Mouse (Mus musculus) intestine, postnatal 0 days (tissue): Measurements from ENCODE around the gene Btbd6. TPM values are rescaled to one million over a fixed set of nuclear protein-coding genes. Genes with fewer than 3 reads are reported as not detected.
A peak's percentile ranks its signal among the peaks of the same experiment; 100 is the strongest.

ENCODE experiments used
- ATAC-seq: fragments of 200-750 bp; cut with Nextera tagmentation; 2 replicates; pipeline ENCODE4 v1.8.0; 2017; ENCODE audit warnings: mild to moderate bottlenecking, moderate TSS enrichment, moderate library complexity
- H3K27ac ChIP-seq: fragments of 300-500 bp; sonication (generic); 2 replicates; pipeline ENCODE4 v1.5.1; 2014; ENCODE audit warnings: mild to moderate bottlenecking, low read depth, low read length, moderate library complexity
- H3K27me3 ChIP-seq: fragments of 300-500 bp; sonication (generic); replicated peaks from 2 replicates; pipeline ENCODE4 v1.6.1; 2014; ENCODE audit warnings: low read length, mixed read lengths; ENCODE audit not compliant: control insufficient read depth, insufficient read depth
- H3K36me3 ChIP-seq: fragments of 300-500 bp; sonication (generic); 2 replicates; pipeline ENCODE4 v1.6.1; 2014; ENCODE audit warnings: mild to moderate bottlenecking, moderate library complexity; ENCODE audit not compliant: control insufficient read depth, insufficient read depth
- H3K4me1 ChIP-seq: fragments of 300-500 bp; sonication (generic); replicated peaks from 2 replicates; pipeline ENCODE4 v1.6.1; 2014; ENCODE audit warnings: antibody characterized with exemption, low read length, mixed read lengths; ENCODE audit not compliant: control insufficient read depth, insufficient read depth
- H3K4me2 ChIP-seq: fragments of 300-500 bp; sonication (generic); replicated peaks from 2 replicates; pipeline ENCODE4 v1.6.1; 2014; ENCODE audit warnings: low read depth, mild to moderate bottlenecking, moderate library complexity
- H3K4me3 ChIP-seq: fragments of 300-500 bp; sonication (generic); 2 replicates; pipeline ENCODE4 v1.5.1; 2014; ENCODE audit warnings: low read depth, low read length
- H3K9ac ChIP-seq: fragments of 300-500 bp; sonication (generic); 2 replicates; pipeline ENCODE4 v1.6.1; 2014; ENCODE audit warnings: mild to moderate bottlenecking, low read depth, low read length
- H3K9me3 ChIP-seq: fragments of 300-500 bp; sonication (generic); 2 replicates; pipeline ENCODE4 v1.6.1; 2016; ENCODE audit warnings: mixed run types; ENCODE audit not compliant: control insufficient read depth
- CTCF ChIP-seq: sonication (generic); IDR thresholded peaks from 2 replicates; pipeline ENCODE4 v1.5.1; 2016; ENCODE audit warnings: low read depth, mild to moderate bottlenecking, control low read depth, antibody characterized with exemption, moderate library complexity
- WGBS: fragments of 180-500 bp; shearing (Covaris S2); extraction: QIAGEN DNeasy Blood & Tissue Kit; methylation state at CpG from one replicate; pipeline ENCODE4 v1.1.7; 2014; 5-methylcytosine and 5-hydroxymethylcytosine counted together
- polyA plus RNA-seq: library from polyadenylated mRNA; unstranded; fragments of >200 nt; fragmentation: Nextera tagmentation; extraction: Ambion mirVana; gene quantifications from 2 replicates; pipeline ENCODE4 v1.2.1, GENCODE M21; 2015

Btbd6 gene
- polyA plus RNA-seq, 1 experiment from 2014 or later = 13.1 TPM

GRCm38 (mm10) chr12:112982031-112982430 is 5.7 kb downstream of the Btbd6 start:
- no peaks in the 10 kb centered on the region for H3K4me1 ChIP-seq
- no peaks in the 10 kb centered on the region for H3K27me3 ChIP-seq
- WGBS = 84% methylated on average over 2 of the region's 2 CpGs
- no peaks in the 10 kb centered on the region for H3K9me3 ChIP-seq
- H3K27ac ChIP-seq = no peak overlapping the region
- H3K9ac ChIP-seq = no peak overlapping the region
- no peak for ATAC-seq
- H3K4me2 ChIP-seq = no peak overlapping the region
- no peak for TF ChIP-seq CTCF
- H3K4me3 ChIP-seq = no peak overlapping the region
- H3K36me3 ChIP-seq = peaks cover 70% of the 10 kb centered on the region

GRCm38 (mm10) chr12:112985346-112985745 is 9.1 kb downstream of the Btbd6 start:
- no peaks in the 10 kb centered on the region for H3K27me3 ChIP-seq
- ATAC-seq = no peak
- 95% methylated on average over 6 of the region's 6 CpGs for WGBS
- no peaks in the 10 kb centered on the region for H3K4me1 ChIP-seq
- H3K9ac ChIP-seq = no peak overlapping the region
- peak; percentile 59 for TF ChIP-seq CTCF
- H3K9me3 ChIP-seq = no peaks in the 10 kb centered on the region
- no peak overlapping the region for H3K4me3 ChIP-seq
- H3K4me2 ChIP-seq = no peak overlapping the region
- no peak overlapping the region for H3K27ac ChIP-seq
- peaks cover 66% of the 10 kb centered on the region for H3K36me3 ChIP-seq

- no peak for ATAC-seq
- WGBS = 71% methylated on average over 6 of the region's 6 CpGs
- H3K9ac ChIP-seq = no peak overlapping the region
Observed at GRCm38 (mm10) chr12:112987877-112988276, 11.6 kb downstream of the Btbd6 start.

GRCm38 (mm10) chr12:112990706-112991405 is 14.6 kb downstream of the Btbd6 start:
- no peaks in the 10 kb centered on the region for H3K4me1 ChIP-seq
- no peak overlapping the region for H3K4me2 ChIP-seq
- no peak overlapping the region for H3K9ac ChIP-seq
- TF ChIP-seq CTCF = no peak
- no peaks in the 10 kb centered on the region for H3K9me3 ChIP-seq
- H3K27me3 ChIP-seq = no peaks in the 10 kb centered on the region
- H3K36me3 ChIP-seq = peaks cover 34% of the 10 kb centered on the region
- no peak for ATAC-seq
- H3K27ac ChIP-seq = no peak overlapping the region
- 79% methylated on average over 5 of the region's 5 CpGs for WGBS
- no peak overlapping the region for H3K4me3 ChIP-seq

More at GRCm38 (mm10) chr12:112987877-112988276, 11.6 kb downstream of the Btbd6 start:
- Histone ChIP-seq H3K27me3 (no peaks in the 10 kb centered on the region), H3K4me1 (no peaks in the 10 kb centered on the region), H3K27ac (no peak overlapping the region), H3K9me3 (no peaks in the 10 kb centered on the region), H3K36me3 (peaks cover 48% of the 10 kb centered on the region), H3K4me3 (no peak overlapping the region), H3K4me2 (no peak overlapping the region)
- peak; percentile 69 for TF ChIP-seq CTCF

- H3K27ac ChIP-seq = no peak overlapping the region
- H3K4me1 ChIP-seq = no peaks in the 10 kb centered on the region
- no peak overlapping the region for H3K4me2 ChIP-seq
- no peak for ATAC-seq
- no peak overlapping the region for H3K9ac ChIP-seq
- no peak for TF ChIP-seq CTCF
- WGBS = 88% methylated on average over 2 of the region's 2 CpGs
- H3K4me3 ChIP-seq = no peak overlapping the region
- no peaks in the 10 kb centered on the region for H3K27me3 ChIP-seq
- H3K36me3 ChIP-seq = peaks cover 28% of the 10 kb centered on the region
- no peaks in the 10 kb centered on the region for H3K9me3 ChIP-seq
Observed at GRCm38 (mm10) chr12:112991444-112991843, 15.2 kb downstream of the Btbd6 start.

- Histone ChIP-seq H3K4me3 (no peak overlapping the region), H3K36me3 (peaks cover 10% of the 10 kb centered on the region), H3K27ac (no peak overlapping the region), H3K27me3 (no peaks in the 10 kb centered on the region), H3K4me1 (0 out of 2 replicates have a peak, but pooled peaks cover 6% of the 10 kb centered on the region), H3K9ac (no peak overlapping the region), H3K4me2 (no peak overlapping the region), H3K9me3 (no peaks in the 10 kb centered on the region)
- whole genome bisulfite sequencing = 50% methylated on average over 4 of the region's 4 CpGs
- peak; percentile 41; the same call in 1 of the 2 replicates for ATAC-seq
- no peak for TF ChIP-seq CTCF
Observed at GRCm38 (mm10) chr12:112994153-112994552, 17.9 kb downstream of the Btbd6 start.
